Mouse (Mus musculus) lung, adult 2 months (tissue): ENCODE measurements around the gene Gm21190. TPM values are rescaled to one million over a fixed set of nuclear protein-coding genes. Genes with fewer than 3 reads are reported as not detected.
"Not testable (repeated sequence)": the region's sequence is repeated elsewhere in the genome, so short reads cannot be mapped to it uniquely, and the experiment has no call there.

Experiments used
- DNase-seq: peaks from one replicate; pipeline ENCODE4 v3.0.0; 2022
- H3K4me1 ChIP-seq: fragments of 200-500 bp; 2 replicates; pipeline ENCODE4 v1.6.1; 2011; ENCODE audit warnings: low read length; ENCODE audit not compliant: control insufficient read depth, insufficient read depth
- H3K4me3 ChIP-seq: fragments of 200-500 bp; replicated peaks from 2 replicates; pipeline ENCODE3; 2011; ENCODE audit warnings: low read depth, mild to moderate bottlenecking, control low read depth, low read length; ENCODE audit errors: extremely low read depth
- CTCF ChIP-seq: fragments of 200-500 bp; IDR thresholded peaks from 2 replicates; pipeline ENCODE4 v1.5.1; 2011; ENCODE audit warnings: mild to moderate bottlenecking, low read length, control low read depth; ENCODE audit not compliant: insufficient read depth
- POLR2A ChIP-seq: fragments of 200-500 bp; IDR thresholded peaks from 2 replicates; pipeline ENCODE4 v1.6.1; 2011; ENCODE audit warnings: low read depth, mild to moderate bottlenecking, control low read depth, low read length, borderline replicate concordance; ENCODE audit errors: extremely low read depth
- WGBS: fragments of 180-500 bp; shearing (Covaris S2); methylation state at CpG from one replicate; pipeline ENCODE4 v1.1.7; 2018; 5-methylcytosine and 5-hydroxymethylcytosine counted together
- polyA plus RNA-seq: library from polyadenylated mRNA; depleted of rRNA; stranded (reverse); fragments of >200 nt; gene quantifications from 2 replicates; pipeline ENCODE4 v1.2.3, GENCODE M21; 2012; rRNA removed

Gene Gm21190
- polyA plus RNA-seq, 1 experiment: not detected

- not testable (repeated sequence) for DNase-seq, H3K4me3 ChIP-seq, H3K4me1 ChIP-seq
- WGBS: 59% methylated on average over 6 of the region's 6 CpGs
These were observed 21.1 kb downstream of the Gm21190 start for GRCm38 (mm10) chr5:15507757-15508459.

GRCm38 (mm10) chr5:15507309-15507619, 21.8 kb downstream of the Gm21190 start:
- TF ChIP-seq CTCF (no peak), POLR2A (no peak)
- DNase-seq: no peak
- H3K4me3 ChIP-seq: no peak overlapping the region
- WGBS: 70% methylated on average over 3 of the region's 3 CpGs
- H3K4me1 ChIP-seq: no peaks in the 10 kb centered on the region

GRCm38 (mm10) chr5:15506575-15507308, 22.3 kb downstream of the Gm21190 start:
- no peaks in the 10 kb centered on the region for H3K4me1 ChIP-seq
- H3K4me3 ChIP-seq: no peak overlapping the region
- WGBS: 37% methylated on average over 16 of the region's 16 CpGs
- peak; percentile 66 for TF ChIP-seq CTCF
- no peak for TF ChIP-seq POLR2A
- no peak for DNase-seq

GRCm38 (mm10) chr5:15498774-15499400, 30.1 kb downstream of the Gm21190 start:
- TF ChIP-seq CTCF: 0 out of 2 replicates have a peak, but pooled peaks have one; percentile 8
- 25% methylated on average over 5 of the region's 5 CpGs for WGBS
- not testable (repeated sequence) for H3K4me3 ChIP-seq, H3K4me1 ChIP-seq, DNase-seq

GRCm38 (mm10) chr5:15498350-15498749, 30.7 kb downstream of the Gm21190 start:
- not testable (repeated sequence) for H3K4me1 ChIP-seq, DNase-seq, H3K4me3 ChIP-seq
- WGBS: 63% methylated on average over 3 of the region's 3 CpGs

- not testable (repeated sequence) for H3K4me1 ChIP-seq, H3K4me3 ChIP-seq, DNase-seq
- WGBS: 56% methylated on average over 2 of the region's 2 CpGs
These were observed 38.1 kb downstream of the Gm21190 start for GRCm38 (mm10) chr5:15490934-15491333.

GRCm38 (mm10) chr5:15488743-15489142, 40.3 kb downstream of the Gm21190 start:
- DNase-seq: no peak
- no peak for TF ChIP-seq CTCF
- no peak for TF ChIP-seq POLR2A
- 86% methylated on average over 5 of the region's 5 CpGs for WGBS
- Histone ChIP-seq H3K4me3 (no peak overlapping the region), H3K4me1 (no peaks in the 10 kb centered on the region)

GRCm38 (mm10) chr5:15484616-15485015, 44.4 kb downstream of the Gm21190 start:
- 17% methylated on average over 2 of the region's 2 CpGs for WGBS
- not testable (repeated sequence) for H3K4me1 ChIP-seq, DNase-seq, H3K4me3 ChIP-seq

- WGBS: 47% methylated on average over 4 of the region's 4 CpGs
- not testable (repeated sequence) for H3K4me3 ChIP-seq, H3K4me1 ChIP-seq, DNase-seq
These were observed 45.4 kb downstream of the Gm21190 start for GRCm38 (mm10) chr5:15483576-15483975.

GRCm38 (mm10) chr5:15482815-15483214, 46.2 kb downstream of the Gm21190 start:
- not testable (repeated sequence) for H3K4me3 ChIP-seq, H3K4me1 ChIP-seq, DNase-seq
- 51% methylated on average over 2 of the region's 2 CpGs for WGBS

GRCm38 (mm10) chr5:15476423-15476822, 52.6 kb downstream of the Gm21190 start, which contains the start of gene Gm21149:
TSS of gene Gm21149 (minus strand) at chr5:15476523.
- H3K4me1 ChIP-seq, DNase-seq, H3K4me3 ChIP-seq: not testable (repeated sequence)
- WGBS: 36% methylated on average over 1 of the region's 1 CpGs

Other genes starting within 250 kb of the Gm21190 start
- 0.11 TPM in 1 of 2 replicates, not detected in the other for gene Gm21149, start 52.7 kb downstream of the Gm21190 start, polyA plus RNA-seq
- not detected in 2 replicates for gene Gm21083, start 48.1 kb upstream of the Gm21190 start, polyA plus RNA-seq
- not detected in 2 replicates for gene Speer4d, start 89.8 kb upstream of the Gm21190 start, polyA plus RNA-seq
- gene 4930572O03Rik, start 127.8 kb upstream of the Gm21190 start, polyA plus RNA-seq: not detected in 2 replicates
- gene Speer4c, start 185.0 kb upstream of the Gm21190 start, polyA plus RNA-seq: 0.10 and 0.12 TPM in 2 replicates